Mouse (Mus musculus): ENCODE data around the gene Slc35g2. TPM values are rescaled to one million over a fixed set of nuclear protein-coding genes. Genes with fewer than 3 reads are reported as not detected.

Gene Slc35g2
- polyA plus RNA-seq (2011; ENCODE audit: insufficient read depth, insufficient read length, low replicate concordance, missing spikeins): 0.95 TPM in 1 of 2 replicates, not detected in the other

- Histone ChIP-seq H3K4me1 (ENCODE audit: control insufficient read depth, insufficient read depth, low read length) (no peaks in the 10 kb centered on the region), H3K4me3 (replicated peaks; ENCODE audit: control insufficient read depth, low read depth, low read length) (peak within 1 kb of the TSS; percentile 47), H3K27ac (ENCODE audit: control insufficient read depth, insufficient read depth, low read depth, low read length, poor library complexity) (no peak within 1 kb of the TSS; the same call in 1 of the 2 replicates)
- 1% methylated on average over 55 of the region's 55 CpGs for WGBS
- TF ChIP-seq POLR2A (IDR thresholded peaks at IDR 0.05; ENCODE audit: borderline replicate concordance, control insufficient read depth, low read depth, low read length): no peak
- TF ChIP-seq CTCF (IDR thresholded peaks at IDR 0.05; ENCODE audit: control insufficient read depth, insufficient read depth, low read length): no peak
Observed at GRCm38 (mm10) chr9:100570626-100571233, at the start of gene Slc35g2. Gene Slc35g2, minus strand, starts transcription at chr9:100571090.

- no peak for TF ChIP-seq POLR2A (IDR thresholded peaks at IDR 0.05; ENCODE audit: borderline replicate concordance, control insufficient read depth, low read depth, low read length)
- TF ChIP-seq CTCF (IDR thresholded peaks at IDR 0.05; ENCODE audit: control insufficient read depth, insufficient read depth, low read length): no peak
- 76% methylated on average over 11 of the region's 11 CpGs for WGBS
- no peak overlapping the region for H3K4me3 ChIP-seq (replicated peaks; ENCODE audit: control insufficient read depth, low read depth, low read length)
- H3K27ac ChIP-seq (ENCODE audit: control insufficient read depth, insufficient read depth, low read depth, low read length, poor library complexity): no peak overlapping the region
- H3K4me1 ChIP-seq (ENCODE audit: control insufficient read depth, insufficient read depth, low read length): no peaks in the 10 kb centered on the region
Observed at GRCm38 (mm10) chr9:100616947-100617346, 46.1 kb upstream of the Slc35g2 start.

- no peak overlapping the region for H3K4me3 ChIP-seq (replicated peaks; ENCODE audit: control insufficient read depth, low read depth, low read length)
- no peaks in the 10 kb centered on the region for H3K4me1 ChIP-seq (ENCODE audit: control insufficient read depth, insufficient read depth, low read length)
- no peak overlapping the region for H3K27ac ChIP-seq (ENCODE audit: control insufficient read depth, insufficient read depth, low read depth, low read length, poor library complexity)
- WGBS: 84% methylated on average over 3 of the region's 3 CpGs
- TF ChIP-seq POLR2A (IDR thresholded peaks at IDR 0.05; ENCODE audit: borderline replicate concordance, control insufficient read depth, low read depth, low read length) (no peak), CTCF (IDR thresholded peaks at IDR 0.05; ENCODE audit: control insufficient read depth, insufficient read depth, low read length) (no peak)
Observed at GRCm38 (mm10) chr9:100613501-100614071, 42.7 kb upstream of the Slc35g2 start.

- Histone ChIP-seq H3K27ac (ENCODE audit: control insufficient read depth, insufficient read depth, low read depth, low read length, poor library complexity) (no peak overlapping the region), H3K4me3 (replicated peaks; ENCODE audit: control insufficient read depth, low read depth, low read length) (no peak overlapping the region), H3K4me1 (ENCODE audit: control insufficient read depth, insufficient read depth, low read length) (no peaks in the 10 kb centered on the region)
- TF ChIP-seq POLR2A (IDR thresholded peaks at IDR 0.05; ENCODE audit: borderline replicate concordance, control insufficient read depth, low read depth, low read length) (no peak), CTCF (IDR thresholded peaks at IDR 0.05; ENCODE audit: control insufficient read depth, insufficient read depth, low read length) (no peak)
- WGBS: 36% methylated on average over 7 of the region's 7 CpGs
Observed at GRCm38 (mm10) chr9:100605985-100606554, 35.2 kb upstream of the Slc35g2 start.

- TF ChIP-seq POLR2A (IDR thresholded peaks at IDR 0.05; ENCODE audit: borderline replicate concordance, control insufficient read depth, low read depth, low read length): no peak
- no peak for TF ChIP-seq CTCF (IDR thresholded peaks at IDR 0.05; ENCODE audit: control insufficient read depth, insufficient read depth, low read length)
- 91% methylated on average over 1 of the region's 1 CpGs for WGBS
- no peak overlapping the region for H3K4me3 ChIP-seq (replicated peaks; ENCODE audit: control insufficient read depth, low read depth, low read length)
- no peak overlapping the region for H3K27ac ChIP-seq (ENCODE audit: control insufficient read depth, insufficient read depth, low read depth, low read length, poor library complexity)
- H3K4me1 ChIP-seq (ENCODE audit: control insufficient read depth, insufficient read depth, low read length): no peaks in the 10 kb centered on the region
Observed at GRCm38 (mm10) chr9:100605522-100605921, 34.6 kb upstream of the Slc35g2 start.

GRCm38 (mm10) chr9:100603156-100603555 lies 32.3 kb upstream of the Slc35g2 start:
- no peak overlapping the region for H3K27ac ChIP-seq (ENCODE audit: control insufficient read depth, insufficient read depth, low read depth, low read length, poor library complexity)
- no peak overlapping the region for H3K4me3 ChIP-seq (replicated peaks; ENCODE audit: control insufficient read depth, low read depth, low read length)
- no peaks in the 10 kb centered on the region for H3K4me1 ChIP-seq (ENCODE audit: control insufficient read depth, insufficient read depth, low read length)
- 75% methylated on average over 5 of the region's 5 CpGs for WGBS
- TF ChIP-seq POLR2A (IDR thresholded peaks at IDR 0.05; ENCODE audit: borderline replicate concordance, control insufficient read depth, low read depth, low read length): no peak
- TF ChIP-seq CTCF (IDR thresholded peaks at IDR 0.05; ENCODE audit: control insufficient read depth, insufficient read depth, low read length): no peak

- Histone ChIP-seq H3K4me3 (replicated peaks; ENCODE audit: control insufficient read depth, low read depth, low read length) (no peak overlapping the region), H3K27ac (ENCODE audit: control insufficient read depth, insufficient read depth, low read depth, low read length, poor library complexity) (no peak overlapping the region), H3K4me1 (ENCODE audit: control insufficient read depth, insufficient read depth, low read length) (no peaks in the 10 kb centered on the region)
- no peak for TF ChIP-seq CTCF (IDR thresholded peaks at IDR 0.05; ENCODE audit: control insufficient read depth, insufficient read depth, low read length)
- WGBS: 81% methylated on average over 1 of the region's 1 CpGs
Observed at GRCm38 (mm10) chr9:100602130-100602529, 31.2 kb upstream of the Slc35g2 start.

- Histone ChIP-seq H3K4me1 (ENCODE audit: control insufficient read depth, insufficient read depth, low read length) (no peaks in the 10 kb centered on the region), H3K27ac (ENCODE audit: control insufficient read depth, insufficient read depth, low read depth, low read length, poor library complexity) (no peak overlapping the region), H3K4me3 (replicated peaks; ENCODE audit: control insufficient read depth, low read depth, low read length) (no peak overlapping the region)
- no peak for TF ChIP-seq CTCF (IDR thresholded peaks at IDR 0.05; ENCODE audit: control insufficient read depth, insufficient read depth, low read length)
- no peak for TF ChIP-seq POLR2A (IDR thresholded peaks at IDR 0.05; ENCODE audit: borderline replicate concordance, control insufficient read depth, low read depth, low read length)
- WGBS: 82% methylated on average over 3 of the region's 3 CpGs
Observed at GRCm38 (mm10) chr9:100599761-100600328, 29.0 kb upstream of the Slc35g2 start.

Data from bone marrow, adult 2 months (tissue).